Mouse (Mus musculus) hindbrain, embryonic 13.5 days (tissue): ENCODE results near the gene Spin1. TPM values are rescaled to one million over a fixed set of nuclear protein-coding genes. Genes with fewer than 3 reads are reported as not detected.

Experiments used
- ATAC-seq: fragments of 200-750 bp; cut with Nextera tagmentation; 2 replicates; pipeline ENCODE4 v1.8.0; 2017; ENCODE audit warnings: moderate TSS enrichment; ENCODE audit not compliant: low FRiP score
- H3K27ac ChIP-seq: fragments of 300-500 bp; sonication (generic); 2 replicates; pipeline ENCODE4 v1.5.1; 2015; ENCODE audit warnings: inconsistent platforms, mild to moderate bottlenecking, moderate library complexity
- H3K27me3 ChIP-seq: fragments of 300-500 bp; sonication (generic); 2 replicates; pipeline ENCODE4 v1.6.1; 2015; ENCODE audit warnings: mild to moderate bottlenecking, inconsistent platforms
- H3K36me3 ChIP-seq: fragments of 300-500 bp; sonication (generic); 2 replicates; pipeline ENCODE4 v1.6.1; 2015; ENCODE audit warnings: mild to moderate bottlenecking, inconsistent platforms
- H3K4me1 ChIP-seq: fragments of 300-500 bp; sonication (generic); replicated peaks from 2 replicates; pipeline ENCODE4 v1.6.1; 2015; ENCODE audit warnings: inconsistent platforms
- H3K4me2 ChIP-seq: fragments of 300-500 bp; sonication (generic); 2 replicates; pipeline ENCODE4 v1.6.1; 2015; ENCODE audit warnings: inconsistent platforms, mild to moderate bottlenecking, moderate library complexity
- H3K4me3 ChIP-seq: fragments of 300-500 bp; sonication (generic); 2 replicates; pipeline ENCODE4 v1.5.1; 2015; ENCODE audit warnings: mild to moderate bottlenecking, inconsistent platforms
- H3K9ac ChIP-seq: fragments of 300-500 bp; sonication (generic); 2 replicates; pipeline ENCODE4 v1.6.1; 2015; ENCODE audit warnings: mild to moderate bottlenecking, inconsistent platforms
- H3K9me3 ChIP-seq: fragments of 300-500 bp; sonication (generic); 2 replicates; pipeline ENCODE4 v1.6.1; 2016; ENCODE audit warnings: inconsistent platforms
- WGBS: fragments of 180-500 bp; shearing (Covaris S2); methylation state at CpG from one replicate; pipeline ENCODE4 v1.1.7; 2015; 5-methylcytosine and 5-hydroxymethylcytosine counted together
- polyA plus RNA-seq: library from polyadenylated mRNA; unstranded; fragments of >200 nt; fragmentation: Nextera tagmentation; extraction: Ambion mirVana; gene quantifications from 2 replicates; pipeline ENCODE4 v1.2.1, GENCODE M21; 2015

Gene Spin1
- polyA plus RNA-seq, 1 experiment from 2014 or later = 132 TPM

GRCm38 (mm10) chr13:51191416-51192140, 90.9 kb downstream of the Spin1 start:
- no peak for ATAC-seq
- no peaks in the 10 kb centered on the region for H3K36me3 ChIP-seq
- no peaks in the 10 kb centered on the region for H3K27me3 ChIP-seq
- no peak overlapping the region for H3K4me3 ChIP-seq
- H3K27ac ChIP-seq = no peak overlapping the region
- H3K4me1 ChIP-seq = no peaks in the 10 kb centered on the region
- H3K4me2 ChIP-seq = no peak overlapping the region
- H3K9ac ChIP-seq = no peak overlapping the region
- 87% methylated on average over 6 of the region's 6 CpGs for WGBS
- H3K9me3 ChIP-seq = no peaks in the 10 kb centered on the region

DNA sequence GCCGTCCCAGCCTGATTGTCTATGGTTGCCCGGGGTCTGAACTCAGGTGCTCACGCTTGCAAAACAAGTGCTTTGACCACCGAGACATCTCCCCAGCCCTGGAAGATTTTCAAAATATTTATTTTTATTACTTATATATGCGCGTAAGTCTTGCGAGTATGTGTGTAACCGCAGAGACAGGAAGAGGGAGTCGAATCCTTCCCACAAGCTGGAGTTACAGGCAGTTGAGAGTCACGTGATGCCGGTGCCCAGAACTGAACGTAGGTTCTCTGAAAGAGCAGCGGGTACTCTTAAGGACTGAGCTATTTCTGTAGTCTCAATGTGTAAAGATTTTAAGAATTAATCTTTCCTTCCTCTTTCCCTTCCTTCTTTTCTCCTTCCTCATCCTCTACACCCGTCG, 93.2 kb downstream of the Spin1 start:
- no peak overlapping the region for H3K4me2 ChIP-seq
- no peaks in the 10 kb centered on the region for H3K27me3 ChIP-seq
- ATAC-seq = no peak
- no peaks in the 10 kb centered on the region for H3K36me3 ChIP-seq
- H3K9ac ChIP-seq = no peak overlapping the region
- H3K4me3 ChIP-seq = no peak overlapping the region
- H3K4me1 ChIP-seq = no peaks in the 10 kb centered on the region
- 91% methylated on average over 15 of the region's 15 CpGs for WGBS
- no peak overlapping the region for H3K27ac ChIP-seq
- H3K9me3 ChIP-seq = no peaks in the 10 kb centered on the region

- H3K27ac ChIP-seq = no peak overlapping the region
- H3K4me1 ChIP-seq = no peaks in the 10 kb centered on the region
- ATAC-seq = no peak
- no peak overlapping the region for H3K4me2 ChIP-seq
- no peak overlapping the region for H3K9ac ChIP-seq
- 93% methylated on average over 3 of the region's 3 CpGs for WGBS
- H3K4me3 ChIP-seq = no peak overlapping the region
- H3K36me3 ChIP-seq = no peaks in the 10 kb centered on the region
- 0 out of 2 replicates have a peak, but pooled peaks cover 2% of the 10 kb centered on the region for H3K27me3 ChIP-seq
- H3K9me3 ChIP-seq = 0 out of 2 replicates have a peak, but pooled peaks cover 10% of the 10 kb centered on the region
Observed at GRCm38 (mm10) chr13:51197699-51198098, 97.0 kb downstream of the Spin1 start.

DNA sequence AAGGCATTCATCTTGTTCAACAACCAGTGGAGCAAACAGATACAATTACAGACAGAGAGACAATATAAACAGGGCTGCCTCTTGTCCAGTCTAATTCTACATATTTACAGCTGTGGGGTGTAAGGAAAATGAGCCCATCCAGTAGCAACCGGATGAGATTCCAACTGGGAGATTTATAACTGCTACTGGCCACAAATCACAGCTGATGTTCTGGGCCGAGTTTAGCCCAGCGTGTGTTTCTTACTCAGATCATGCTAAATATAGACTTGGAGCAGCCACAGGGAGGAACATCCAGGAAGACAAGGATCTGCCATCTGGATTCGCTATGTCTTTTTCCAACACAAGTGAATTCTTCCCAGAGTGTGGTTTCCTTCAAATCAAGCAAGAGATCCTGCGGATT, 97.5 kb downstream of the Spin1 start:
- H3K9me3 ChIP-seq = 0 out of 2 replicates have a peak, but pooled peaks cover 10% of the 10 kb centered on the region
- H3K4me3 ChIP-seq = no peak overlapping the region
- no peak overlapping the region for H3K4me2 ChIP-seq
- H3K27me3 ChIP-seq = 0 out of 2 replicates have a peak, but pooled peaks cover 2% of the 10 kb centered on the region
- H3K27ac ChIP-seq = no peak overlapping the region
- H3K9ac ChIP-seq = no peak overlapping the region
- H3K36me3 ChIP-seq = no peaks in the 10 kb centered on the region
- 76% methylated on average over 5 of the region's 5 CpGs for WGBS
- H3K4me1 ChIP-seq = no peaks in the 10 kb centered on the region
- ATAC-seq = no peak

Other genes with a start within 250 kb of the Spin1 start
- 0.76 and 0.77 TPM in 2 replicates for gene Nxnl2, start 70.1 kb downstream of the Spin1 start, polyA plus RNA-seq